Mouse (Mus musculus): ENCODE results near the gene Slco4c1.

GRCm38 (mm10) chr1:96878572-96878971 is 6.6 kb upstream of the Slco4c1 start:
- TF ChIP-seq CTCF (IDR thresholded peaks at IDR 0.05; ENCODE audit: low read depth, low read length) (no peak), POLR2A (IDR thresholded peaks at IDR 0.05; ENCODE audit: borderline replicate concordance, low read depth, low read length) (no peak)
